Mouse (Mus musculus): ENCODE results near the gene Gm11020.
"Not testable (repeated sequence)": the region's sequence is repeated elsewhere in the genome, so short reads cannot be mapped to it uniquely, and the experiment has no call there.

The Gm11020 gene

DNA sequence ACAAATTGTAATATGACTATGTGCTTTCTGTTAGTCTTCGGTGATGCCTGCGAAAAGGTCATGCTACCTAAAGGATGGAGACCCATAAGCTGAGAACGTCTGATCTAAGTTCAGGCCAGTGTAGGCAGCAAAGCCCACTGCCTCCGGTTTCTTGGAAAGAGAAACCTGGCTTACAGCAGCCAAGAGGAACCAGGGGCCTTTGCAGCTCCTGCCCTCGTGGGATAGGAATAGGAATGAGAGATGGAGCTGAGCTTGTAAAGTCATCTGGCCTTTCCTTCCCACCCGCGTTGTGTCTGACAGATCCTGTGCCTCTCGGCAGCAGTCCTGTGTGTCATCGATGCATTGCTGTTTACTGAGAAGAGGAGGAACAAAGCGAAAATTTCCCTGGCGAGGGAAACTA lies at the start of gene Gm11020:
Gene Gm11020, plus strand, starts transcription at position 301 of the 400 bp plus-strand sequence.
- not testable (repeated sequence) for DNase-seq (ENCODE audit: low spot score)

DNA sequence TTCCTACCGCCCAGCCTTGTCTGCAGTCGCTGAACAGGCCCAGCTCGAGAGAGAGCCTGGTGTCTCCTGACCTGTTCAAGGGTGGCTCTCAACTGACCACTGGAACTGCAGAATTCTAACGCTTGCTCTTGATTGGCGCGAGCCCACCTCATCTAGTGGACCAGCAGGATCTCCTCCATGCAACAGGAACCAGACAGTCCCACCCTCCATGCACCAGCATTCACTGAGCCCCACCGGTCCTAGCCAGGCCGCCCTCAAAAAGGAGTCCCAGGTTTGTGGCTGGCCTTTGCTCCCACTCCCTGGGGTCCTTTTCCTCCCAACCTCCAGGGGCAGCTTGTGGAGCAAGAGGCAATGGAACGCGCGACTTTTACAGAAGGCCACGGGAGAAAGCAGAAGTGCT lies 28.3 kb upstream of the Gm11020 start, which contains the start of gene Cmtm2a:
Gene Cmtm2a, minus strand, starts transcription at position 101 of the 400 bp plus-strand sequence.
- DNase-seq (ENCODE audit: low spot score): not testable (repeated sequence)

DNA sequence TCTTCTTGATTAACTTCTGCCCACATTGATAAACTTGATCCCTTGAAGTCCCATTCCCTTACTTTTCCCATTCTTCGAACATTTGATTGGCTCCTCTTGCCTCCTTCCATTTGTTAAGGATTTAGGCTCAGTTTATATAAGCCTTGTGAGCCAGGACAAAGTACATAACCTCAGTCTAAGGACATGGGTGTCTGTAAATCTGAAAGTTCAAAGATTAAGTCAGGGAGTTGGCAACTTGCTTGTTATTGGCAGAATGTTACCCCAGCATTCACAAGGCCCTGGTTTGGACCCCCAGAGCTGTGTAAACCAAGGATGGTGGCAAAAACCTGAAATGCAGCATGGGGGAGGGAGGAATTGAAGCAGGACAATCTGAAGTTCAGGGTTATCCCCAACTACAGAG lies 27.0 kb upstream of the Gm11020 start:
- DNase-seq (ENCODE audit: low spot score): no peak

DNA sequence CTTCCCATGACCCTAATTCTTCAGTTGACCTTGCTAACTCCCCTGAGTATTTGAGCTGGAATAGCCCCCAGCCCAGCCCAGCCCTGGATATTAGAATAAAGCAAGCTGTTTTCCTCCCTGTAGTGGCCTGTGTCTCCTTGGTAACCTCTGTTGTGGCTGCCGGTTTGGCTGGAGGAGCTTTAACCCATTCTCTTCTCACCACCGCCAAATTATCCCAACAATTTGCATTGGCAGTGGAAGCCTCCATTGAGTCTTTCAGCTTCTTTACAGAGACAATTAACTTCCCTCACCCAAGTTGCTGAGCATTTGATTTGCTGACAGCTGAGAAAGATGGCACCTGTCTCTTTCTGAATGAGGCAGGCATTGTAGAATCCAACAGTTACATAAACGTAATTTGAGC lies 19.8 kb upstream of the Gm11020 start:
- DNase-seq (ENCODE audit: low spot score): not testable (repeated sequence)

DNA sequence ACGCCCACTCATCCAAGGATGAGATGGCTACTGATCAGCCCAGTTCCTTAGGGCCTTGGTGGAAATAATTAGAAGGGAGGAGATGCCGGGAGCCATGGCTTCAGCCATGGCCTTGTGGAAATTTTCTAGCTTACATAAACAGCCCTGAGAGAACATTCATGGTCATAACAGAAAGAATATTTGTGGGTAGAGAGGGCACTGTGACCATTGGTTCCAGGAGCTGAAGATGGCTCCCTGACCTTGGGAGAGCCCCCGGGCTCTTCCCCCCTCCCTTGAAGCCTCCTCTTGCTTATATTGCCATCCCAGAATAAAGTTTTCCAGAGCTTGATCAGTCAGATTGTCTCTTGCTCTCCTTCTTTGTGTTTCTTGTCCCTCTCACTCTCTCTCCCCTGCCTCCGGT lies 18.8 kb upstream of the Gm11020 start:
- DNase-seq (ENCODE audit: low spot score): not testable (repeated sequence)

DNA sequence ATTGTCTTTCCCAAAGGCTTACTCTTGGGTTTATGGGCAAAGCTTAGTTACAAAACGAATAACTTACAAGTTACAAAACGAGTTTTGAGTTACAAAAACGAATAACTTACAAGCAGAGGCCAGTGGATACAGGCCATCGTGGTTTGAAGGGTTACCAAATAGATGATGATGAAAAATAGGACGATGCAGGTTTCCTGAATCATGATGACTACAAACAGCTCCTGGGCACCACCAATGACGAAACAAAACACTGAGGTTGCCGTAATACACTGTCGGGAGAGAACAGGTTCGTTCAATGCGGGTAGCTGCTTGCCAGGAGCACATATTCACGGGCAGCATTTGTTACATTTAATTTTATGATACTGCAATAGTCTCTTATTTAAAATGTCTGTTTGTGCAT lies 16.4 kb upstream of the Gm11020 start:
- DNase-seq (ENCODE audit: low spot score): no peak

DNA sequence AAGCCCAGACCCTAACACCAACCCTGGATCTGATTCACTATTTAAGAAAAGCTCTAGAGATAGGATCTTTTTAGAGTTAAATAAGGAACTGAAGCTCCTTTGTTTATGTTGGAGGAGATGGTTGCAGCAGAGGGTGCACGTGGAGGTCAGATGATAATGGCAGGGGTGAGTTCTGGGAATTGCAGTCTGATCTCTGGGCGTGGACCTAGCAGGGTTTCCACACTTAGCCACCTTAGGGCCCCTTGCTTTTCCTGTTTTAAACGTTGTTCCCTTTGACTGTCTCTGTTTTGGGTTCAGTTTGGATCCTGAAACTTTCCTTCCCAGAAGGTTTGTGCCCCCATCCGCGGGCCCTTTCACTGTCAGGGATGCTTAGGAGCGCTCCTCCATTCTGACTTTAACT lies 13.0 kb upstream of the Gm11020 start:
- DNase-seq (ENCODE audit: low spot score): not testable (repeated sequence)

DNA sequence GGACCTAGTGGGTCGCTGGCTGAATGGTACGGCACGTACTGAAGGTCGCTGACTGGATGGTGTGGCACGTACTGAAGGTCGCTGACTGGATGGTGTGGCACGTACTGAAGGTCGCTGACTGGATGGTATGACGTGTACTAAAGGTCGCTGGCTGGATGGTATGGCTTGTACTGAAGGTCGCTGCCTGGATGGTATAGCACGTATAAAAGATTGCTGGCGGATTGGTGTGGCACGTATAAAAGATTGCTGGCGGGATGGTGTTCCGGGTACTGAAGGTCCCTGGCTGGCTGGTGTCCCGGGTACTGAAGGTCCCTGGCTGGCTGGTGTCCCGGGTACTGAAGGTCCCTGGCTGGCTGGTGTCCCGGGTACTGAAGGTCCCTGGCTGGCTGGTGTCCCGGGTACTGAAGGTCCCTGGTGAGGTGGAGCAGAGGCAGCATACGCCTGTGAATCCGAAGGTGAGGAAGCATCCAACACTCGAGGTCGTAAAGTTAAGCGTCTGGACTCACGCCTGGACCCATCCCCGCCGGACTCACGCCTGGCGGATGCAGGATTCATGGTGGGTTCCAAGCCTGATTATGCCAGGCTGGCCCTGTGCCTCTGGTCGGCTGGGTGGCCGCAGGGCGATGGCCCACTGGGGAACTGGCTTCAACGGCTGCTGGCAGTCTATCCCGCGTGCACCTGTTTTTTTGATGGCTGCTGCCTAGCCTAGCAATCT lies 11.8 kb upstream of the Gm11020 start, which contains the start of the genes Gm45711 and Cmtm1:
Gene Gm45711, minus strand, starts transcription at position 641 of the 715 bp plus-strand sequence.
Gene Cmtm1, minus strand, starts transcription at position 705 of the 715 bp plus-strand sequence.
- not testable (repeated sequence) for DNase-seq (ENCODE audit: low spot score)

DNA sequence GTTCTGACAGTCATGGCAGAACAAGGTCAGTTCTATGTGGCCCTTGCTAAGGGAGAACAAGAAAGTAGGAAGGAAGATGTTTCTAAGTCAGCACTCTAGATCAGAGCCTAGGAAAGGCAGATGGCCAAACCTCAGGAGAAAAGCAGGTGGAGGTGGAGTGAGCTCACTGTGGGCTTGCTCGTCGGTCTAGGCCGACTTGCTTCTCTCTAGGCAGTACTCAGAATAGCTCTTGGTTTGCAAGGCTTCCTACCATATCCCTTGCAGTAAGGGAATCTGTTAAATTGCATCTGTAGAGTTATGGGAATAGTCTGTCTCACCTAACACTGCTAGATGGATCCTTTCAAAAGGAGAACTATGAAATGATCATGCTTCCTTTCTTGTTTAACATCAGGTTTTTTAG lies 9.3 kb upstream of the Gm11020 start:
- DNase-seq (ENCODE audit: low spot score): not testable (repeated sequence)

DNA sequence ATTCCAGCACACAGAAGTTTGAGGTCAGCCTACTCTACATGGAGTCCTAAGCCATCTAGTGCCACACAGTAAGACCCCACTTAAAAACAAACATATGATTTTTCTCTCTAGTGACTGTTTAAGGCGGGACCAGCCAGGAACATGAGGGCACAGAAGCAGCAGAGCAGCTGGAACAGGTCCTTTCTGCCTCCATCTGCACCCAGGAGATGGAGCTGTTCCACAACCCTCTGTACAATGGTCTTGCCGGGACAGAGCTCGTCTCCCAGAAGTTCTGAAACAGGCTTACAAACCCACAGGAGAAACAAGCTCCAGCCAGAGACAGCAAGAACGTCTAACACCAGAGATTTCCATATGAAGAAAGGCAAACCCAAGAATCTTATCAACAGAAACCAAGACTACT lies 8.1 kb upstream of the Gm11020 start:
- no peak for DNase-seq (ENCODE audit: low spot score)

DNA sequence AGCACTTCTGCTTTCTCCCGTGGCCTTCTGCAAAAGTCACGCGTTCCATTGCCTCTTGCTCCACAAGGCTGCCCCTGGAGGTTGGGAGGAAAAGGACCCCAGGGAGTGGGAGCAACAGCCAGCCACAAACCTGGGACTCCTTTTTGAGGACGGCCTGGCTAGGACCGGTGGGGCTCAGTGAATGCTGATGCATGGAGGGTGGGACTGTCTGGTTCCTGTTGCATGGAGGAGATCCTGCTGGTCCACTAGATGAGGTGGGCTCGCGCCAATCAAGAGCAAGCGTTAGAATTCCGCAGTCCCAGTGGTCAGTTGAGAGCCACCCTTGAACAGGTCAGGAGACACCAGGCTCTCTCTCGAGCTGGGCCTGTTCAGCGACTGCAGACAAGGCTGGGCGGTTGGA lies 563 bp downstream of the Gm11020 start, which contains the start of gene Cmtm2b:
Gene Cmtm2b, plus strand, starts transcription at position 301 of the 400 bp plus-strand sequence.
- not testable (repeated sequence) for DNase-seq (ENCODE audit: low spot score)

DNA sequence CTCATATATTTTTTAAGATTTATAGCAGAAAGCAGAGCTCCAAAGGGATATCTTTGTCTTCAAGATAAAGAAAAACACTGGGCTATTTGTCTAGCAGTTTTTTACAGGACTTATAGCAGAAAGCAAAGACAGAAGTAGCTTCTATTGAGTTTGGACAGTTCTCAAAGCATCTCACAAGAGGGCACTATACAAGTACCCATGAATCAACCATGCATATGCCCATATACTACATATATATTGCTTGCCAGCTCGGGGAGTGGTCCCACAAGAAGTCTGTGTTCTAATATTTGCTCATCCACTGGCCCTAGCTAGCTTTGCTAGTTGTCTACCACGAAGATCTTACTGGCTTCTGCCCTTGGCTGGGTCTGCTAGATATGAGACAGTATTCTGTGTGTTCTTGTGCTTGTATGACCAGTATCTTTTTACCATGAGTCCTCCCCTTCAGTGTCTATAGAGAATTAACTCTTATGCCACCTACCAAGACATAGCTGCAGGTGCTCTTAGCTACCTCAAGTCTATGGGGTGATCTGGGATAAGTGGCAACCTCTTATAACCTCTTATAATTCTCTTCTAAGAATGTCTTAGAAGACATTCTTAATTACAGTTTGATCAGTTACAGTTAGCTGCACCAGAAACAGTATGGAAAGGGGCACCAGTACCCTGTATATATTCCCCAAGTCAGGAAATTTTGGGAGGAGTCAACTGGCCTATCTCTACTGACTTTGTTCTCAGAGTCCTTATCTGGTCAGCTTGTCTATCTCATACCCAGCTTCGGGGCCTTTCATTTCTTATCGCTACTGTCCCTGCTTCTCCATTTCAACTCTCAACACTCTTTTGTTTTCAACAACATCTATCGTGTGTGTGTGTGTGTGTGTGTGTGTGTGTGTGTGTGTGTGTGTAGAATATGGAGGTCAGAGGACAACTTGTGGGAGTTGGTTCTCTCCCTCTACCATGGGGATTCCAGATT lies 11.6 kb downstream of the Gm11020 start:
- DNase-seq (ENCODE audit: low spot score): no peak

DNA sequence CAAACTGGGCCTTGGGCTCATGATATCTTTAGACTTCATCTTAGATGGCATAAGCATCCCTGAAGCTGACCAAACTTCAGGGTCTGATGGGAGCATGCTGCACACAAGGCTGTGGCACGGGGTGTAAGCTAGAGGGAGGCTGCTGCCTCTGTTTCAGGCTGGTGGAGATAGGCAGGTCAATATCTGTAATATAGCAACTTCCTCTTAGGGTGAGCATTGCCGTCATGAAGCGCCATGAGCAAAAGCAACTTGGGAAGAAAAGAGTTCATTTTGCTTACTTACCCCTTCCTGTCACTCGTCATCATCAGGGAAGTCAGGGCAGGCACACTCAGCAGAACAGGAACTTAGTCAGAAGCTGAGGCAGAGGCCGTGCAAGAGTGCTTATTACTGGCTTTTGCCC lies 12.4 kb downstream of the Gm11020 start:
- no peak for DNase-seq (ENCODE audit: low spot score)

DNA sequence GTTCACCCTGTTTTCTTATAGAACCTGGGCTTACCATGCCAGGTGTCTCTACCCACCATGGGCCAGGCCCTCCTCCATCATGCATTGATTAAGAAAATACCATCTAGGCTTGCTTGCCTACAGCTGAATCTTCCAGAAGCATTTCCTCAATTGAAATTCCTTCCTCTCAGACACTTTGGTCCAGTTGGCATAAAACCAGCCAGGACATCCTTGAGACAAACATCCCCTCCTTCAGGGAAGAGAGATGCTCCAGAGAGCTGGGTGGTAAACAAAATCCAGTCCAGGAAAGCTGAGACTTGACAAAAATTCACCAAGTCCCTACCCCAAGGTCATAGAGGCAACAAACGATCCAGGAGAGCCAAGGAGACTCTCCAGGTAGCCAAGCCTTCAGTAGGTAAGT lies 12.8 kb downstream of the Gm11020 start:
- DNase-seq (ENCODE audit: low spot score): no peak

DNA sequence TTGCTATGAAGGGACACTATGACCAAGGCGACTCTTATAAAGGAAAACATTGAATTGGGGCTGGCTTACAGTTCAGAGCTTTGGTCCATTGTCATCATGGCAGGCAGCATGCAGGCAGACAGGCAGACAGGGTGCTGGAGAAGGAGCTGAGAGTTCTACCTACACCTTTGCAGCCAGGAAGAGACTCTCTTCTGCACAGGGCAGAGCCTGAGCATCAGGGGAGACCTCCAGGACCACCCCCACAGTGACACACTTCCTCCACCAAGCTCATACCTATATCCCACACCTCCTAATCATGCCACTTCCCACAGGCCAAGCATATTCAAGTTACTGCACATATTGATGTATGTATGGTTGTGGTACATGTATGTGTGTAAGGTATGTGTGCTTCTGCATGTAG lies 15.4 kb downstream of the Gm11020 start:
- no peak for DNase-seq (ENCODE audit: low spot score)

DNA sequence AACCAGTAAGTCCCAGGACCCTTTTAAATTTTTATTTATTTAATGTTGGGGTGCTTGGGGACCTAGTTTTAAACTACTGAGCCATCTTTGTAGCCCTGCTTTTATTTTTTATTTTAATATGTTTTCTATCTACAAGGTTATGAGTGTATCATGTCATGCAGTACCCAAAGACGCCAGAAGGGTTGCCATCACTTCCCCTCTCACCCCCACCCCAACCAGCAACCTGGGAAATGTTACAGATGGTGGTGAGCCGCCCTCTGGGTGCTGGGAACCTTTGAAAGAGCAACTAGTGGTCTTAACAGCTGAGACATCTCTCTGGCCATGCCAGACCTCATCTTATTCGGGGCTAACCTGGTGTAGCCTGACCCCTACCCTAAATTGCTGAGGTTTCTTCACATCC lies 16.5 kb downstream of the Gm11020 start:
- no peak for DNase-seq (ENCODE audit: low spot score)

DNA sequence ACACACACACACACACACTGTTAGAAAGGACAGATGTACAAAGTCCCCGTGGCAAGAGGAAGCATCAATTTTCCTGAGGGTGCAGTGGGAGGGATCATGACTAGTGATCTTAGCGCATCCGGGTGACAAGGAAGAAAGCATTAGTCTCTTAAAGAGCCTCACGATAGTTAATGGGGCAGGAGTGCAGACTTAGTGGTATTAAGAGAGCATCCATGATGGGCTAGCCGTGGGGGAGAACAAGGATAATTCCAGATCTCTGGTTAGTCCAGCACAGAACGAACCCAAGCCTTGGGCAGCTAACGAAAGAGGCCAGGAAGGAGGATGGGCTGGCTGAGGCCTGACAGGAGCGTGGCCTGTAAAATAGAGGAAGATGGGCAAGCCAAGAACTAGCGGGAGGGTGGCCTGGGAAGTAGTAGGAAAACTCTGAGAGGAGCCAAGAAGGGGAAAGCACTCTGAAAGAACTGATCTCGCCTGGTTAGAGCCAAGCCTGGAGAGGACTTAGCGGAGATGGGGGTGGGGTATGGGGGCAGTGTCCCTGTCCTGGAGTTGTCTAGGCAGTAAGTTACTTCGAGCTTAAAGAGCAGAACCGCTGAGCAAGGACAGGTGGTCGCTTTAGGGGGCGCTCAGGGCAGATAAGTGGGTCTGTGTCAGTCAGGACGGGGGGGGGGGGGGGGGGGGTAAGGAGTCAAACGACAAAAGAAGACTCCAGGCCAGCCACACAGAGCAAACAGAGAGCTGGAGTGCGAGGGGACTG lies 18.0 kb downstream of the Gm11020 start, which contains the start of gene Cmtm3:
Gene Cmtm3, plus strand, starts transcription at position 182 of the 754 bp plus-strand sequence.
- peak; percentile 64 for DNase-seq (ENCODE audit: low spot score)

DNA sequence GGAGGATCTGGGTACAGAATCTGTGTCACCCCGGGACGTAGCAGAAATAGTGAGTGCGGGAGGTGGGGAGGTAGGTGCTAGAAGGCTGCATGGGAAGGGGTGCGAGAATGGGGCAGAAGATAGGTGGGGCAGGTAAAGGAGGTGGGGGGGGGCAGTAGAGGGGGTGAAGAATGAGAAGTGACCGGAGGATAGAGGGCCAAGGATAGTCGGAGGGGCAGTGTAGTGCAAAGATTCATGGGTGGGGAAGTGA lies 18.5 kb downstream of the Gm11020 start:
- DNase-seq (ENCODE audit: low spot score): no peak

DNA sequence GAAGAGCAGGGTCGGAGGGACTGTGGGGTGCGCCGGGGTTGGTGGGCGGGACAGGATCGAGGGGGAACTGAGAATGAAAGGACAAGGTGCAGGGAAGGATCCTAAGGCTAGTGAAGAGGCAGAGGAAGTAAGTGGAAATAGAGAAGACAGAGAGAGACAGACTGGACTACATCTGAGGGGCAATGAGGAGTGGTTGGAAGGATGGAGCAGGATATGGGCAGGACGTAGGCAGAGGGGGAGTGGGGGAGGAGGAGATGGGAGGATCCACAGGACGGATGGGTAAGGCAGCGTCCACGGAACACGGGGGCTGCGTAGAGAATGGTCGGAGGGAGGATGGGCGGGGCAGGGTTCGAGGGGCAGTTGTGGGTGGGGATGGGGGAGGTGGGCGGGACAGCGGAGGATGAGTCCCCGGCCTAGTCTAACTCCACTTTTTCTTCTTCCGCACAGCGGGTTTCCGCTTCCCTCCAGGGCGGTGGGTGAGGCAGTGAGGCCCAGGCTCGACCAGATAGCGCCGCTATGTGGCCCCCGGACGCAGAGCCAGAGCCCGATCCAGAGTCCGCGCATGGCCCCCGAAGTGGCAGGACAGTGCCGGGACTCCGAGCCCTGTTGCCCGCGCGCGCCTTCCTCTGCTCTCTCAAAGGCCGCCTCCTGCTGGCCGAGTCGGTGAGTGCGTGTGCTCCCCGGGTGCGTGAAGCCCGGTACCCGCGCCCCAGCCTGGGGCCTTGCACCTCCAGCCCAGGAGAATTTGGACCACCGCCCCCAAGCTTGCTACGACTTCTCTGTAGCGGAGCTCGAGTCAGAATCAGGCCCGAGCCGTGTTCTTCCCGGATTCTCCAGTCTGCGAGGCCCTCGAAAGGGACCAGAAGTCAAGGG lies 19.1 kb downstream of the Gm11020 start:
- DNase-seq (ENCODE audit: low spot score): peak; percentile 87

DNA sequence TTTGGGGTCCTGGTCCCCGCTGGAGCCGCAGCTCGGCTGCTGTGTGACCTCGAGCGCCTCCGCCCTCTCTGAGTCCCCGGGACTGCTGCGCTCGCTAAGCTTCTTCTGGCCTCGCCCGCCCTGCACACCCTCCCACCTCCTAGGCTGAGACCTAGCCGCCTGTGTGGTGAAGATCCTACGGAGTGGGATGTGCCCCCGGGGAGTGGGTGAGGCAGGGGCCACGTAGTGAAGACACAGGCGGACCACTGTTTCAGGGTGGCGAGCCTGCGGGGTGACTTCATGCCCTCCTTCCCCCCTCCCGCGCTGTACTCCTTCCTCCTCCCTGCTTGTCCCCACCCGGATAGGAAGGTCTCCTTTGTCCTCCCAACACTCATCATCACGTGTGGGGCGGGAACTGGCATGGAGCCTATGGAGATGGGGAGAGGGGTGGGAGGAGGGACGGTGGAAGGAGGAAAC lies 19.8 kb downstream of the Gm11020 start:
- DNase-seq (ENCODE audit: low spot score): peak; percentile 86

DNA sequence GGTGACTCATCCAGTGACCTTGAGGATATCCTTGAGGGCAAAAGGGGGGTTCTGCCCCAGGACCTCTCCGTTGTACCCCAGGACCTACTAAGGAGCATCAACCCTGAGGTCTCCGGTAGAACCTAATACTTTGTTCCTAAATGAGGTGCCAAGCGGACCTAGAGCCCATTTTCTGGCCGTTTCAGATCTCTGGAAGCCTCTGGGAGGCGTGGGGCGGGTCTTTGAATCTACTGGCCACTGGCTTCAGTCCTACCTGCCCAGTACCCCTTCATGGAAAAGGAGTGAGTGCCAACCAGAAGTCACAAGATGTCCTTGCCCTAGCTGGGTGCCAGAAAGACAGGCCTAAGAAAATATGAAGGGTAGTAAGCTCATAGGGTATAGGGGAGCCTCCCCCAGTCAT lies 20.3 kb downstream of the Gm11020 start:
- no peak for DNase-seq (ENCODE audit: low spot score)

All from MN1 (cell line).